ENCODE assay signal across 13 mouse cellular contexts in the genomic region with DNA sequence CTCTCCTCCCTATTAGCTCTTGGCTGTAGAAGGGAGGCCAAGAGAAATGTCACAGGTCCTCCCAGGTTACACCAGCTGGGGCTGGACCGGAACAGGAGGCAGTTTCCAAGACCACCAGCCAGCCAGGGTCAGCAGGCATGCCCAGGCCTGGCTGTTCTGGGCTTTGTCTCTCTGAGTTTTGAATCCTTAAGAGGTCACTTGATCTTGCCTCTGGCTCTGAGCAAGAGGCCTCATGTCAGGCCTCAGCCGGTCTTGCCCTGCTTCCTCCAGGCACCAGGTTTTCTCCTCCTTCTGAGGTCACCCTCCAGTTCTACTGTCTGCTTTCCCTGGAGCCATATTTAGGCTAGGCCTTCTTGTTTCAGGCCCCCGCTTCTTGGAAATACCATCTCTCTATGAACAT. TPM values are rescaled to one million over a fixed set of nuclear protein-coding genes. Genes with fewer than 3 reads are reported as not detected.
A peak's percentile ranks its signal among the peaks of the same experiment; 100 is the strongest.
DNase-seq lines count a peak whose midpoint lies in the region; ATAC-seq and TF ChIP-seq lines count a peak whose summit lies in the region.
"Had no signal": no experiment of that assay in that cellular context is flagged by ENCODE, and none has a peak within 500 bp of the region (broad histone marks: within the 10 kb centered on the region; RNA-seq: fewer than 3 reads in every experiment).

No protein-coding gene starts in this region.

- H3K36me3 ChIP-seq in heart, embryonic 15.5 days, result peaks cover 61% of the 10 kb centered on the region
- peaks cover 11% of the 10 kb centered on the region for H3K36me3 ChIP-seq in neural tube, embryonic 14.5 days (ENCODE audit: control insufficient read depth, insufficient read depth, low read length)
- H3K36me3 ChIP-seq in stomach, postnatal 0 days (ENCODE audit: control insufficient read depth, insufficient read depth, low read length), result peaks cover 11% of the 10 kb centered on the region

- no peaks in the 10 kb centered on the region for H3K27me3 ChIP-seq in heart, embryonic 15.5 days
- H3K27me3 ChIP-seq in neural tube, embryonic 14.5 days (ENCODE audit: control insufficient read depth, insufficient read depth, low read length), result no peaks in the 10 kb centered on the region
- no peaks in the 10 kb centered on the region for H3K27me3 ChIP-seq in stomach, postnatal 0 days (ENCODE audit: control insufficient read depth, insufficient read depth, low read length)
- H3K27me3 ChIP-seq: hindbrain, embryonic 12.5 days; midbrain, embryonic 12.5 days had no signal

- no peak for TF ChIP-seq CTCF in stomach, postnatal 0 days (IDR thresholded peaks at IDR 0.05; ENCODE audit: low read depth)

- H3K4me1 ChIP-seq in heart, embryonic 15.5 days (replicated peaks), result peaks cover 59% of the 10 kb centered on the region
- peaks cover 23% of the 10 kb centered on the region for H3K4me1 ChIP-seq in neural tube, embryonic 14.5 days (ENCODE audit: control insufficient read depth, insufficient read depth, low read length)
- H3K4me1 ChIP-seq in stomach, postnatal 0 days (replicated peaks; ENCODE audit: control insufficient read depth, insufficient read depth), result no peaks in the 10 kb centered on the region; the same call in 1 of the 2 replicates

- 52% methylated on average over 3 of the region's 3 CpGs for WGBS in heart, embryonic 15.5 days
- WGBS in neural tube, embryonic 14.5 days, result 83% methylated on average over 3 of the region's 3 CpGs
- 68% methylated on average over 3 of the region's 3 CpGs for WGBS in stomach, postnatal 0 days

- H3K4me3 ChIP-seq in heart, embryonic 15.5 days, result no peak overlapping the region
- no peak overlapping the region for H3K4me3 ChIP-seq in neural tube, embryonic 14.5 days (ENCODE audit: low read depth, low read length)
- no peak overlapping the region for H3K4me3 ChIP-seq in stomach, postnatal 0 days (ENCODE audit: low read depth, low read length)
- H3K4me3 ChIP-seq: hindbrain, embryonic 12.5 days; midbrain, embryonic 12.5 days had no signal

- TF ChIP-seq EP300 in stomach, postnatal 0 days (optimal IDR thresholded peaks at IDR 0.05), result no peak

- no peak overlapping the region for H3K9ac ChIP-seq in heart, embryonic 15.5 days
- no peak overlapping the region for H3K9ac ChIP-seq in neural tube, embryonic 14.5 days (replicated peaks; ENCODE audit: low read depth, low read length)
- H3K9ac ChIP-seq in stomach, postnatal 0 days (ENCODE audit: low read length), result no peak overlapping the region; the same call in 1 of the 2 replicates
- H3K9ac ChIP-seq: hindbrain, embryonic 12.5 days; midbrain, embryonic 12.5 days had no signal

- intact Hi-C loops in heart, postnatal 14 days (cut with DNase I), result no loop called here

- no peak for ATAC-seq in heart, embryonic 15.5 days (replicated peaks; ENCODE audit: insufficient number of reproducible peaks, insufficient read depth, low FRiP score, low read depth)
- no peak for ATAC-seq in neural tube, embryonic 14.5 days (ENCODE audit: low read depth)
- ATAC-seq in stomach, postnatal 0 days (ENCODE audit: low FRiP score, low TSS enrichment), result 0 out of 2 replicates have a peak, but pooled peaks have one; percentile 13
- ATAC-seq: activated CD4-positive, CD25-positive, alpha-beta regulatory T cell, adult 4 months had no signal

- H3K27ac ChIP-seq in heart, embryonic 15.5 days, result peak overlapping the region; percentile 24
- peak overlapping the region; percentile 39; the same call in 1 of the 2 replicates for H3K27ac ChIP-seq in neural tube, embryonic 14.5 days (ENCODE audit: low read depth, low read length)
- H3K27ac ChIP-seq in stomach, postnatal 0 days (replicated peaks), result peak overlapping the region; percentile 61
- H3K27ac ChIP-seq: hindbrain, embryonic 12.5 days; midbrain, embryonic 12.5 days had no signal

- H3K9me3 ChIP-seq in heart, embryonic 15.5 days (replicated peaks), result no peaks in the 10 kb centered on the region
- H3K9me3 ChIP-seq in neural tube, embryonic 14.5 days (ENCODE audit: control insufficient read depth, low read length), result no peaks in the 10 kb centered on the region
- H3K9me3 ChIP-seq in stomach, postnatal 0 days (ENCODE audit: control insufficient read depth, low read length), result no peaks in the 10 kb centered on the region
- H3K9me3 ChIP-seq: hindbrain, embryonic 12.5 days; midbrain, embryonic 12.5 days had no signal

- H3K4me2 ChIP-seq in heart, embryonic 15.5 days, result no peak overlapping the region
- no peak overlapping the region for H3K4me2 ChIP-seq in neural tube, embryonic 14.5 days (ENCODE audit: low read depth, low read length)
- H3K4me2 ChIP-seq in stomach, postnatal 0 days (replicated peaks; ENCODE audit: low read depth), result no peak overlapping the region
- H3K4me2 ChIP-seq: hindbrain, embryonic 12.5 days; midbrain, embryonic 12.5 days had no signal

- DNase-seq in adrenal gland, postnatal 10 days, result peak; percentile 30
- no peak for DNase-seq in adrenal gland, adult 8-10 months
- no peak for DNase-seq in heart, postnatal 14 days
- DNase-seq in neural tube, embryonic 10.5 days (ENCODE audit: extremely low spot score, low spot score), result no peak
- no peak for DNase-seq in stomach, postnatal 0 days (ENCODE audit: low spot score)
- no peak for DNase-seq in right cerebral cortex, adult 2 months (ENCODE audit: low spot score in 2 of 2)
- DNase-seq: cerebellum, postnatal 10 days; right cerebral cortex, postnatal 4 days had no signal

RNA-seq across cellular contexts. Expression of gene Ahdc1, which starts 59.3 kb away (rescaled TPM):
- total RNA-seq in adrenal gland, postnatal 10 days (2021), result 10 to 100 TPM; 50.8 to 74.3 TPM
- 100 to 1,000 TPM in 1 of 4 experiments, 10 to 100 TPM in 3; 72.0 to 109 (median 82.9) TPM for total RNA-seq in adrenal gland, adult 8-10 months (2022)
- 6.3 and 8.5 TPM in 2 replicates for polyA plus RNA-seq in heart, embryonic 15.5 days (2015; fragmentation: Nextera tagmentation; extraction: Ambion mirVana)
- 10 to 100 TPM; 55.2 to 59.1 TPM for total RNA-seq in heart, postnatal 14 days (2021)
- polyA plus RNA-seq in neural tube, embryonic 14.5 days (2014; fragmentation: Nextera tagmentation; extraction: Ambion mirVana), result 12.2 and 13.1 TPM in 2 replicates
- polyA plus RNA-seq in stomach, postnatal 0 days (2015; fragmentation: Nextera tagmentation; extraction: Ambion mirVana), result 2.8 and 3.2 TPM in 2 replicates

RNA-seq across cellular contexts. Expression of gene Wasf2, which starts 59.9 kb away (rescaled TPM):
- total RNA-seq in adrenal gland, postnatal 10 days (2021), result 100 to 1,000 TPM; 122 to 123 TPM
- total RNA-seq in adrenal gland, adult 8-10 months (2022), result 100 to 1,000 TPM; 105 to 158 (median 133) TPM
- 67.3 and 72.8 TPM in 2 replicates for polyA plus RNA-seq in heart, embryonic 15.5 days (2015; fragmentation: Nextera tagmentation; extraction: Ambion mirVana)
- 100 to 1,000 TPM; 133 to 135 TPM for total RNA-seq in heart, postnatal 14 days (2021)
- polyA plus RNA-seq in neural tube, embryonic 14.5 days (2014; fragmentation: Nextera tagmentation; extraction: Ambion mirVana), result 18.5 and 19.6 TPM in 2 replicates
- 71.4 and 84.2 TPM in 2 replicates for polyA plus RNA-seq in stomach, postnatal 0 days (2015; fragmentation: Nextera tagmentation; extraction: Ambion mirVana)
